Mouse (Mus musculus) thymus, adult 2 months (tissue): ENCODE results near the gene Medag. TPM values are rescaled to one million over a fixed set of nuclear protein-coding genes. Genes with fewer than 3 reads are reported as not detected.

ENCODE experiments used
- DNase-seq: peaks from one replicate; pipeline ENCODE4 v3.0.0; 2021
- H3K27ac ChIP-seq: fragments of 200-500 bp; 2 replicates; pipeline ENCODE4 v1.5.1; 2012; ENCODE audit warnings: low read length, control low read depth; ENCODE audit not compliant: control insufficient read depth, insufficient read depth
- H3K27me3 ChIP-seq: fragments of 200-500 bp; 2 replicates; pipeline ENCODE4 v1.6.1; 2012; ENCODE audit warnings: mild to moderate bottlenecking, low read length, moderate library complexity, mixed read lengths; ENCODE audit not compliant: control insufficient read depth, insufficient read depth
- H3K36me3 ChIP-seq: fragments of 200-500 bp; 2 replicates; pipeline ENCODE4 v1.6.1; 2012; ENCODE audit warnings: mild to moderate bottlenecking, low read length, moderate library complexity; ENCODE audit not compliant: control insufficient read depth, insufficient read depth
- H3K4me1 ChIP-seq: fragments of 200-500 bp; replicated peaks from 2 replicates; pipeline ENCODE4 v1.6.1; 2012; ENCODE audit warnings: low read length; ENCODE audit not compliant: control insufficient read depth, insufficient read depth
- H3K4me3 ChIP-seq: fragments of 200-500 bp; 2 replicates; pipeline ENCODE4 v1.5.1; 2012; ENCODE audit warnings: mild to moderate bottlenecking, low read length, control low read depth, moderate library complexity; ENCODE audit not compliant: control insufficient read depth, insufficient read depth
- CTCF ChIP-seq: fragments of 200-500 bp; IDR thresholded peaks from 2 replicates; pipeline ENCODE4 v1.5.1; 2012; ENCODE audit warnings: mild to moderate bottlenecking, control low read depth, low read length, moderate library complexity, borderline replicate concordance; ENCODE audit not compliant: control insufficient read depth, poor library complexity, insufficient read depth; ENCODE audit errors: extremely low read depth
- POLR2A ChIP-seq: fragments of 200-500 bp; IDR thresholded peaks from 2 replicates; pipeline ENCODE4 v1.6.1; 2012; ENCODE audit warnings: mild to moderate bottlenecking, low read length, control low read depth, moderate library complexity; ENCODE audit not compliant: control insufficient read depth, poor library complexity, insufficient read depth; ENCODE audit errors: extremely low read depth
- whole genome bisulfite sequencing: fragments of 180-500 bp; shearing (Covaris S2); methylation state at CpG from one replicate; pipeline ENCODE4 v1.1.7; 2018; 5-methylcytosine and 5-hydroxymethylcytosine counted together
- polyA plus RNA-seq: library from polyadenylated mRNA; depleted of rRNA; stranded (reverse); fragments of >200 nt; gene quantifications from 2 replicates; pipeline ENCODE4 v1.2.3, GENCODE M21; 2012

Gene Medag
- polyA plus RNA-seq, 1 experiment = 2.8 TPM

- TF ChIP-seq POLR2A (no peak), CTCF (no peak)
- H3K4me3 ChIP-seq = no peak overlapping the region
- peaks cover 9% of the 10 kb centered on the region for H3K4me1 ChIP-seq
- 6% methylated on average over 18 of the region's 18 CpGs for WGBS
- 0 out of 2 replicates have a peak, but pooled peaks cover 13% of the 10 kb centered on the region for H3K36me3 ChIP-seq
- DNase-seq = peak; percentile 10
- no peaks in the 10 kb centered on the region for H3K27me3 ChIP-seq
- H3K27ac ChIP-seq = no peak overlapping the region
Measured at GRCm38 (mm10) chr5:149391574-149392375, 19.8 kb upstream of the Medag start.

DNA sequence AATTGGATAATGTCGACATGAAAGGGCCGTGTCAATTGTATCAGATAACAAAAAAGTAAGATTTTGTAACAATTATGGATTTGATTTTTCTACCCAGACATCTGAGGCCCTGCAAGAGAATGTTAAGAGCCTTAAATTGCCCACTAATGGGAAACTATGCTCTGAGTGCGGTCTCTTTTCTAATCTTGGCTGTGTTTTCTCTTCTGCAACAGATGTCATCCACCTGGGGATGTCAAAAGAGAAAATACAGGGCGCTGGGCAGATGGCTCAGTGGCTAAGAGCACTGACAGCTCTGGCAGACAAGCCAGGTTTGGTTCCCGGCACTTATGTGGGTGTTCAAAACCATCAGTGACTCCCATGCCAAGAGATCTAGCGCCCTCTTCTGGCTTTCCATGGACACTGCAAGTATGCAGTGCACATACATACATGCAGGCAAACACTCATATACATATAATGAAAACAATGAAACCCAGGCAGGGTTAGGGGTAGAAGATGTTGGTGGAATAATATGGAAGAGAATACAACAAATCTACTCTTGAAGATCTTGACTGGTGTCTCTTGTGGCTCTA, 19.0 kb upstream of the Medag start:
- 58% methylated on average over 6 of the region's 6 CpGs for WGBS
- Histone ChIP-seq H3K27ac (no peak overlapping the region), H3K4me1 (peaks cover 9% of the 10 kb centered on the region), H3K27me3 (no peaks in the 10 kb centered on the region), H3K4me3 (no peak overlapping the region), H3K36me3 (0 out of 2 replicates have a peak, but pooled peaks cover 13% of the 10 kb centered on the region)
- TF ChIP-seq CTCF (no peak), POLR2A (no peak)
- peak; percentile 17 for DNase-seq

DNA sequence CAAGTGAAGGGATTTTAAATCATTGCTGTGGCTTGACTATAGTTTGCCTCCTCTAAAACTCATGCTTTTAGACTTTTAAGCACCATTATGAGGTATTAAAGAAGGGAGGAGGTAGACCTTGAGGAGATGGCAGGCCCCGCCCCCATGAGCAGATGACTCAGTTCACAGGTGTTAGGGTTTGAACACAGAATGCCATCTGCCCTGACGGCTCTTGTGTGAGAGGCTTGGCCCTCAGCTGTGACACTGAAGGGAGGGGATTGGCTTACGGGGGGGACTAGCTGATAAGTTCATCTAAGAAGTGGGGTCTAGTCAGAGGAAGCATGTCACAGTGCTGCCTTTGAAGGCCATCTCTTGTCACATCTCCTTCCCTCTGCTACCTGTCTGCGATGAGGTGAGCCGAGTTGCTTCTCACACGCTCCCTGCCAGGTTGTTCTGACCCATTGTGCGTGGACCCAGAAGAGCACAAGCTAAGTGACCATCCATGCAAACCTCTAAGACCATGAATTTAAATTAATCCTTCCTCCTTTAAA, 10.0 kb upstream of the Medag start:
- peaks cover 7% of the 10 kb centered on the region for H3K4me1 ChIP-seq
- TF ChIP-seq POLR2A (no peak), CTCF (no peak)

GRCm38 (mm10) chr5:149402029-149402428, 9.5 kb upstream of the Medag start:
- no peaks in the 10 kb centered on the region for H3K27me3 ChIP-seq
- H3K4me3 ChIP-seq = no peak overlapping the region
- H3K4me1 ChIP-seq = peaks cover 7% of the 10 kb centered on the region
- TF ChIP-seq POLR2A (no peak), CTCF (no peak)
- no peak overlapping the region for H3K27ac ChIP-seq
- H3K36me3 ChIP-seq = no peaks in the 10 kb centered on the region
- no peak for DNase-seq
- 90% methylated on average over 10 of the region's 10 CpGs for WGBS

More for the DNA sequence above, 10.0 kb upstream of the Medag start:
- Histone ChIP-seq H3K27me3 (no peaks in the 10 kb centered on the region), H3K4me3 (no peak overlapping the region), H3K36me3 (0 out of 2 replicates have a peak, but pooled peaks cover 3% of the 10 kb centered on the region), H3K27ac (no peak overlapping the region)
- 71% methylated on average over 7 of the region's 7 CpGs for WGBS
- peak; percentile 45 for DNase-seq

- 88% methylated on average over 5 of the region's 5 CpGs for WGBS
- Histone ChIP-seq H3K4me1 (peaks cover 7% of the 10 kb centered on the region), H3K27ac (no peak overlapping the region), H3K36me3 (no peaks in the 10 kb centered on the region), H3K27me3 (no peaks in the 10 kb centered on the region), H3K4me3 (no peak overlapping the region)
- DNase-seq = no peak
- TF ChIP-seq CTCF (no peak), POLR2A (no peak)
Measured at GRCm38 (mm10) chr5:149403386-149403785, 8.2 kb upstream of the Medag start.

GRCm38 (mm10) chr5:149404710-149405109, 6.8 kb upstream of the Medag start:
- Histone ChIP-seq H3K27ac (no peak overlapping the region), H3K4me1 (peaks cover 7% of the 10 kb centered on the region), H3K27me3 (no peaks in the 10 kb centered on the region), H3K36me3 (no peaks in the 10 kb centered on the region), H3K4me3 (no peak overlapping the region)
- no peak for TF ChIP-seq CTCF
- no peak for TF ChIP-seq POLR2A
- 89% methylated on average over 5 of the region's 5 CpGs for WGBS
- DNase-seq = no peak
